Mouse (Mus musculus): ENCODE results near the gene Pgam5.

- 0 out of 3 replicates have a peak, but pooled peaks have one; percentile 5 for TF ChIP-seq TAL1 (IDR thresholded peaks at IDR 0.05; ENCODE audit: low read length)
- no peak for TF ChIP-seq GATA1 (IDR thresholded peaks at IDR 0.05; ENCODE audit: low read length)
Measured at GRCm38 (mm10) chr5:110266941-110267340, 2.8 kb downstream of the Pgam5 start.
